Mouse (Mus musculus) bone marrow, adult 2 months (tissue): Measurements from ENCODE around the gene Kcne1.

ENCODE experiments used
- CTCF ChIP-seq: fragments of 200-500 bp; IDR thresholded peaks from 2 replicates; pipeline ENCODE4 v1.5.1; 2011; ENCODE audit warnings: low read length, control low read depth; ENCODE audit not compliant: control insufficient read depth, insufficient read depth
- POLR2A ChIP-seq: fragments of 200-500 bp; IDR thresholded peaks from 2 replicates; pipeline ENCODE4 v1.6.1; 2011; ENCODE audit warnings: low read depth, mild to moderate bottlenecking, control low read depth, low read length, borderline replicate concordance; ENCODE audit not compliant: control insufficient read depth

DNA sequence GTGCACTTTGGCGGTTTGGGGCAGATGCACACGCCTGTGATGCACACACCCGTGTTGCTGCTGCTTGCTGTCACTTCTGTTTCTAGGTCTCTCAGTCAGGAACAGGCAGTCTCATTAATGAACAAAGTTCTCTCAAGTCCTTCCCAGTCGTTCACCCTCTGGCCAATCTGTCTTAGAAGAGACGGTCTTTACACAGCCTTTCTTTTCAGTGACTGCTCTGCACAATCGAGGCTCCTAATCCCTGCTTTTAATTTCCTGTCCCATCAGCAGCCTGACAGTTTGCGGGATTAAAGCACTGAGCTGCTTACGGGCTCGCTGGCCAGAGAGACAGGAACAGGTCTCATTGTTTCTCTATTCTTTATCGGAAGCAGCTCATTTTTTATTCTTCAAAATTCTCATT, 28.4 kb upstream of the Kcne1 start:
- TF ChIP-seq CTCF (no peak), POLR2A (no peak)
